Mouse (Mus musculus) midbrain, embryonic 10.5 days (tissue): Measurements from ENCODE around the gene Ccdc155. TPM values are rescaled to one million over a fixed set of nuclear protein-coding genes. Genes with fewer than 3 reads are reported as not detected.

Source experiments
- DNase-seq: peaks from one replicate; pipeline ENCODE4 v3.0.0-alpha.2; 2017; ENCODE audit warnings: low spot score
- H3K27ac ChIP-seq: fragments of 300-500 bp; sonication (generic); replicated peaks from 2 replicates; pipeline ENCODE4 v1.5.1; 2016; ENCODE audit warnings: mild to moderate bottlenecking
- H3K27me3 ChIP-seq: fragments of 300-500 bp; sonication (generic); 2 replicates; pipeline ENCODE4 v1.6.1; 2016; ENCODE audit warnings: low read depth, mild to moderate bottlenecking; ENCODE audit not compliant: poor library complexity, severe bottlenecking
- H3K36me3 ChIP-seq: fragments of 300-500 bp; sonication (generic); 2 replicates; pipeline ENCODE4 v1.6.1; 2016; ENCODE audit warnings: mild to moderate bottlenecking, moderate library complexity
- H3K4me1 ChIP-seq: fragments of 300-500 bp; sonication (generic); 2 replicates; pipeline ENCODE4 v1.6.1; 2016
- H3K4me3 ChIP-seq: fragments of 300-500 bp; sonication (generic); 2 replicates; pipeline ENCODE4 v1.5.1; 2016; ENCODE audit warnings: mild to moderate bottlenecking, moderate library complexity
- H3K9me3 ChIP-seq: fragments of 300-500 bp; sonication (generic); replicated peaks from 2 replicates; pipeline ENCODE4 v1.6.1; 2016; ENCODE audit warnings: mild to moderate bottlenecking
- WGBS: fragments of 180-500 bp; shearing (Covaris S2); methylation state at CpG from one replicate; pipeline ENCODE4 v1.1.7; 2016; 5-methylcytosine and 5-hydroxymethylcytosine counted together
- polyA plus RNA-seq: library from polyadenylated mRNA; unstranded; fragments of >200 nt; fragmentation: Nextera tagmentation; extraction: Ambion mirVana; gene quantifications from 2 replicates; pipeline ENCODE4 v1.2.1, GENCODE M21; 2016

Gene Ccdc155
- polyA plus RNA-seq, 1 experiment from 2014 or later: 0.73 TPM

GRCm38 (mm10) chr7:45144368-45145174, 60.1 kb downstream of the Ccdc155 start:
- Histone ChIP-seq H3K27me3 (no peaks in the 10 kb centered on the region), H3K9me3 (no peaks in the 10 kb centered on the region), H3K36me3 (peaks cover 70% of the 10 kb centered on the region), H3K4me3 (no peak overlapping the region), H3K27ac (no peak overlapping the region), H3K4me1 (peaks cover 7% of the 10 kb centered on the region)
- WGBS: 86% methylated on average over 13 of the region's 13 CpGs
- no peak for DNase-seq

DNA sequence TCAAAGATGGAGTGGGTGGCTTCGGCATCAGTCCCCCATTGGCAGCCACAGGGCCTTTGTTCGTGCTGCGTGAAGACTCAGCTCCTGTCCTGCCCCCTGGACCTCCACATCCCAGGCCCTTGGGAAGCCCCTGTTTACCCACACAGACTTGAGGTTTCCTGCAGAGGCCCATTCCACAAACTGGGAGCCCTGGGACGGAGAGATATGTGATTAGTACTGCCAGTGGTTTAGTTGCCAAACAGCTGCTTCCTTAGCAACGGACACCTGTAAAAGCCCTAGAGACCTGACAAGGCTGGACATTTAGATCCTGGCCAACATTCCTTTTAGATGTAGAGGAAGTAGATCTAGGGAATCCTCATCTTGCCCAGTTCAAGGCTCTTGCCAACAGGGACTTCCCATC, 62.8 kb downstream of the Ccdc155 start:
- peaks cover 11% of the 10 kb centered on the region; the same call in 1 of the 2 replicates for H3K27me3 ChIP-seq
- H3K27ac ChIP-seq: no peak overlapping the region
- 97% methylated on average over 5 of the region's 5 CpGs for WGBS
- no peaks in the 10 kb centered on the region for H3K4me1 ChIP-seq
- H3K9me3 ChIP-seq: no peaks in the 10 kb centered on the region
- H3K36me3 ChIP-seq: peaks cover 55% of the 10 kb centered on the region
- DNase-seq: no peak
- H3K4me3 ChIP-seq: no peak overlapping the region

DNA sequence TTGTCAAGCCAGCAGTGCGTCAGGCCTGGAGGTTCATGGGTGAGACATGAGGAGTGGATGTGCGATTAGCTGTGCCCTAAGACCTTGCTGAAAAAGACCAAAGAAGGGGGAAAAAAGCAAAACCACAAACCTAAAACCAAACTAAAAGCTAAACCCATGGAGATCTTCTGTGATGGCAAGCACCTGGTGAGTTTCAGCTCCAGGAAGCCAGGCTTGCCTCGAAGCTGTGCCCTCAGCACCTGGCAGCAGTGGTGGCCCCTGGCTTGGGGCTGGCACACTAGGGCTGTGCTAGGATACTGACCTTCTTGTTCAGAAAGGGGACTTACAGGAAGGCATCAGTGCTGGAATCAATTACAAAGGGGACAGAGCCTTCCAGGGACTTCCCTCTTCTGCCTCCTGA, 63.4 kb downstream of the Ccdc155 start:
- Histone ChIP-seq H3K4me1 (no peaks in the 10 kb centered on the region), H3K27ac (no peak overlapping the region), H3K4me3 (no peak overlapping the region), H3K9me3 (no peaks in the 10 kb centered on the region), H3K36me3 (peaks cover 50% of the 10 kb centered on the region), H3K27me3 (peaks cover 15% of the 10 kb centered on the region; the same call in 1 of the 2 replicates)
- no peak for DNase-seq
- 96% methylated on average over 3 of the region's 3 CpGs for WGBS

- Histone ChIP-seq H3K4me3 (no peak overlapping the region), H3K4me1 (peaks cover 9% of the 10 kb centered on the region), H3K27me3 (peaks cover 27% of the 10 kb centered on the region), H3K9me3 (no peaks in the 10 kb centered on the region), H3K27ac (no peak overlapping the region), H3K36me3 (peaks cover 38% of the 10 kb centered on the region)
- 80% methylated on average over 8 of the region's 8 CpGs for WGBS
- DNase-seq: no peak
Observed at GRCm38 (mm10) chr7:45139904-45140723, 64.6 kb downstream of the Ccdc155 start.

DNA sequence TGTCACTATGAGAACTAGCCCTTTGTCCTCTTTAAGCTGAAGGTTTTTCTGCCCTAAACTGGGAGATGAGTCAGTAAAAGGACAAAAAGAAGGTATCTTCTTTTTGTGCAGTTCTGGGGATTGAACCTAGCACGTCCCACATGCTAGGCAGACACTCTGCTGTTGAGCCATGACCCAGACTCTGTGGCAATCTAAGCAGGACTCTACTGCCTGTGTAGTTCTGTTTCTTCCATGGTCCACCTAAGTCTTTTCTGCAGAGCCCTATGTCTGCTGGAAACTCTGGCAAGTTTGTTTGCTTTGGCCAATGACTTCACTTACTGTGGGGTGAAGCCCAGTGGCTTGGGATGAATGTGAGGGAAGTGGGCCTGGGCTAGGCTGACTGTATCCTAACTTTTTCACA, 66.3 kb downstream of the Ccdc155 start:
- Histone ChIP-seq H3K36me3 (peaks cover 20% of the 10 kb centered on the region), H3K4me1 (peaks cover 18% of the 10 kb centered on the region), H3K27me3 (peaks cover 35% of the 10 kb centered on the region), H3K4me3 (no peak overlapping the region), H3K27ac (no peak overlapping the region), H3K9me3 (no peaks in the 10 kb centered on the region)
- 68% methylated on average over 1 of the region's 1 CpGs for WGBS
- DNase-seq: no peak

GRCm38 (mm10) chr7:45137171-45138006, 67.3 kb downstream of the Ccdc155 start:
- H3K36me3 ChIP-seq: peaks cover 10% of the 10 kb centered on the region
- no peaks in the 10 kb centered on the region for H3K9me3 ChIP-seq
- H3K27ac ChIP-seq: 0 out of 2 replicates have a peak overlapping the region, but pooled peaks have one; percentile 39
- 0 out of 2 replicates have a peak overlapping the region, but pooled peaks have one; percentile 16 for H3K4me3 ChIP-seq
- peaks cover 35% of the 10 kb centered on the region for H3K27me3 ChIP-seq
- no peak for DNase-seq
- peaks cover 18% of the 10 kb centered on the region for H3K4me1 ChIP-seq
- WGBS: 83% methylated on average over 12 of the region's 12 CpGs

- H3K36me3 ChIP-seq: no peaks in the 10 kb centered on the region
- peaks cover 23% of the 10 kb centered on the region for H3K4me1 ChIP-seq
- DNase-seq: peak; percentile 84
- peak within 1 kb of the TSS; percentile 66 for H3K4me3 ChIP-seq
- H3K27ac ChIP-seq: peak within 1 kb of the TSS; percentile 74
- H3K27me3 ChIP-seq: peaks cover 35% of the 10 kb centered on the region
- 4% methylated on average over 28 of the region's 29 CpGs for WGBS
- H3K9me3 ChIP-seq: no peaks in the 10 kb centered on the region
Observed at GRCm38 (mm10) chr7:45135993-45136567, 68.6 kb downstream of the Ccdc155 start, which contains the start of the genes Gm45713 and Flt3l. Gene Gm45713, minus strand, starts transcription at chr7:45136231. Gene Flt3l, minus strand, starts transcription at chr7:45136432.

- peak overlapping the region; percentile 66 for H3K4me3 ChIP-seq
- H3K36me3 ChIP-seq: no peaks in the 10 kb centered on the region
Observed at GRCm38 (mm10) chr7:45135370-45135769, 69.3 kb downstream of the Ccdc155 start.

DNA sequence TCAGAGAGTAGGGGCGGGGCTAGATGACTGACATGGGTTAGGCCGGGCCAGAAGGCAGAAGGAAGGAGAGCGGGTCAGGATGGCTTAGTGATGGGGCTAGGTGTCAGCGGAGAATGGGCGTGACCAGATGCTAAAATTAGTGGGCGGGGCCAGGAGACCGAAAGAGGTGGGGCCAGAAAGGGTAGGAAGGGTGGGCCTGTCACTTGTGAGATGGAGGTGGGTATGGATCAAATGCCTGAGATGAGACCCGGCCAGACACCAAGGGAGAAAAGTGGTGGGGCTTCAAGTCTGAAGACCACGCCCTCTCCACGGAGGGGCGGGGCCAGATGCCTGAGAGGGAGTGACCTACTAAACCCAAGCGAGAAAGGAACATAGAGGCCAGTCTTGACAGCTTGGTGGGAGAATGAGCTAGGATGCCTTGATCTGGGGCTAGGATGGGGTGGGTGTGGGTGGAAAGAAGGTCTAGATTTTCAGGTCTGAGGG, 70.1 kb downstream of the Ccdc155 start:
- H3K4me1 ChIP-seq: peaks cover 29% of the 10 kb centered on the region
- H3K4me3 ChIP-seq: peak overlapping the region; percentile 66; the same call in 1 of the 2 replicates
- 6% methylated on average over 12 of the region's 12 CpGs for WGBS
- H3K27me3 ChIP-seq: peaks cover 35% of the 10 kb centered on the region
- H3K27ac ChIP-seq: no peak overlapping the region
- no peak for DNase-seq
- no peaks in the 10 kb centered on the region for H3K36me3 ChIP-seq
- H3K9me3 ChIP-seq: no peaks in the 10 kb centered on the region

More at GRCm38 (mm10) chr7:45135370-45135769, 69.3 kb downstream of the Ccdc155 start:
- WGBS: 85% methylated on average over 3 of the region's 3 CpGs
- no peak for DNase-seq
- H3K27me3 ChIP-seq: peaks cover 35% of the 10 kb centered on the region
- no peaks in the 10 kb centered on the region for H3K9me3 ChIP-seq
- peaks cover 23% of the 10 kb centered on the region for H3K4me1 ChIP-seq
- H3K27ac ChIP-seq: peak overlapping the region; percentile 74
